Mouse (Mus musculus) common myeloid progenitor, adult 5-6 weeks (primary cell): ENCODE measurements at regions not wholly inside any gene's neighbourhood (a gene's known extent, or its start where the extent isn't known, plus 50 kb on each side); places are given as distances from the start of the nearest gene placed in this dataset.

Experiments
- ATAC-seq: replicated peaks from 2 replicates; pipeline ENCODE4 v1.8.0; 2016; ENCODE audit warnings: low read depth, mild to moderate bottlenecking, moderate TSS enrichment, inconsistent platforms; ENCODE audit not compliant: poor library complexity, severe bottlenecking

DNA sequence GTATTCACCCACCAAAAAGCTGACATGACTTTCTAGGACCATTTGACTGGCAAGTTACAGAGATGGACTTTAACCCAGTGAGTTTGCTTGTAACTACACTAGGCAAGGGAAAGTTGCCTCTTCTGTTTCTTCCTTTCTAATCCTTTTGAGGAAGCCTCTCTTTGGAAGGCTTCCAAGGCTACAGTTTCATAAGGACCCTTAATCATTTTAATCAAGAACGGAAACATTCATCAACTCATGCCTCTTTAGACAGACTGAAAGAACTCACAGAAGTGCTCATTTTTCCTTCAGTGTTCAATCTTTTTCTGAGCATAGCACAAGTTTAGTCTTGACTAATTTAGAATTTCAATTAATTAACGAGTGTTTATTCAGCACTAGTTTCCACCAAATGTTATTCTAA lies 84.2 kb downstream of the Ddx1 start:
- peak; percentile 70 for ATAC-seq

DNA sequence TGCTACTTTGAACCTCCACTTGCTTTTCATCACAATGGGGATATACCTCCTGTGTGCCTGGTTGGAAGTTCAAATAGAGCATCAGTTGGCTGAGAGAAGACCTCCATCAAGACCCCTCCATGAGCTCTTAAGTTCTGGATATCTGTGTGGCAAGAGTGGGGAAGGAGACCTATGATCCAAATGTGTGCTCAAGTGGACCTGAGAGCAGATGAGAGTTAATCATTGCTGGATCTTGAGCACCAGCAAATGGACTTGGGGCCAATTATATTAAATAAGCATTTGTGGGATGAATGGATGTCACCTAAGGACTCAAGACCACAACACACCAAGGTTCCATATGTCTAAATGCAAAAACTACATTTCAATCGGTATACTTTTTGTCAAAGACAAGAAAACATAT lies 88.0 kb downstream of the Ddx1 start:
- no peak for ATAC-seq

DNA sequence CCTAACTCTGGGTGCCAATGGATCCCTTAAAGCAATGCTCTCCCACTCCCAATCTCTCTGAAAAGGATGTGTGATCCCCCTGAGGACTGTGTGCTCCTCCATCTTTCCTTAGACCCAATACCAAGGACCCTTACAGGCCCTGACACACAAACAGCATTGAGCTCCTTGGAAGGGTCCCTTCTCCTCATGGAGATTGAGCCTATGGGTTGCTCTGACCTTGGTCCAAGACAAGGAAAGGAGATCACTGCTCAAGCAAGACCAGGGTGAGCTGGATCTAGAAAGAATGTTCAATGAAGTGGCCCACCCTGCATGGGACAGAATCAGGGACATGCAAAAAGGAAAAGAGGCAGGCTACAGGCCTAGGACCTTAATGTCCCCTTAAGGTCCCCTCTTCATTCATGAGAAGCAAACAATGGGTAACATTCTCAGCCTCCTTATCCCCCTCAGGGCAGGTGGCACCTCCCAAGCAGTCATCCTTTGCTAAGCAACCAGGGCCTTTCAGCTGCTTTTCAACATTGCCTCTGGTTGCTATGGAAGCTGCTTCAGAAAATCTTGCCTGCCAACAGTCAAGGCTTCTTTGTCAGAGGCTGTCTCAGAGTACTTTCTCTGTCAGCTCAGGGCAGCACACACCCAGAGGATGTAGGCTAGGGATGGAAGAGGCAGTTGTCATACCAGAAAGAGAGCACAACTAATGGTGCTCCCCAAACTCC lies 89.5 kb downstream of the Ddx1 start:
- no peak for ATAC-seq

DNA sequence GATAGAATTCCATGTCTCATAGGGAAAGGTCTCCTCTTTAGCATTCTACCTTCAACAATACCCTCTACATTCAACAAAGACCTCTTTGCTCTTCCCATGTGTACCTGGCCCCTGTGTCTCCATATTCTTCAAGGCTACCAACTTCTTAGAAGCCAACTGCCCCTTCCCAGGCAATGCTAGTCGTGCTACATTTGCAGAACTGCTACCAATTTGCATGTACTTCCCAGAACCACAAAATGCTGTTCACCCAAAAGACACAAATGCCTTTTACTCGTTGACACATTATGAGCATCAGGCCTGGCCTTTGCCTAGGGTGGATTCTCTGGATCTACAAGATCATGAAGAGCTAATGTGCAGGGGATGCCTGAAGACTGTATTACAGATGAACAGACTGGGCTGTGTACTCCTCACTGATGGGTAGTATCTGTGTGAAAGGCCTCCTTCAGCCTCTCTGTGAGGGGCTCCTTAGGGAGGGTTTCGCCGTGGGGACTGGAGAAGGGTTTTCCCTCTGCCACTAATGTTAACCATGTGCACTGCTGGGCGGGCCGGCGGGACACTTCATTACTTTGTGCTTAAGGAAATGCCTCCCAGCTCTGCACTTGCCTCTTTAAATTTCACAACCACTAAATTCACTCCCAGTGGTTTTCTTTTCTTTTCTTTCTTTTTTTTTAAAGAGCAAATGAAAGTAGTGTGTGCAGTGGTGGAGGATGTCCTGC lies 91.2 kb downstream of the Ddx1 start:
- ATAC-seq = no peak

DNA sequence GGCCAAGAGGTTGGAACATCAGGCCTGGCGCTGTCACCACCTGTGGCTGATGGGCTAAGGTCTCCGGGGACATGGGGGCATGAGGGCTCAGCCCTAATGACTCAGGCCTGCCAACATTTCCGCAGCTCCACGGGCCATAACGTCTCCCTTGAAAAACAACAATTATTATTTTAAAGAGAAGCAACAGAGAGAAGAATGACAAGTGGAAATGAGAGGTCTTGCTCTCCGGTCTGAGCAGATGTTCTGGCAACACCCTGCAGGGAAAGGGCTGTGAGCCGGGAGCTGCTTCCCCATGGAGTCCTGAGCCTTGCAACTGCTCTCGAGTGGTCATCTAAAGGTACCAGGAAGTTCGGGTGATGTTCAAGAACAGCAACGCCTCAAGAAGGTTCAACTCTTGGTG lies 91.9 kb downstream of the Ddx1 start:
- no peak for ATAC-seq

DNA sequence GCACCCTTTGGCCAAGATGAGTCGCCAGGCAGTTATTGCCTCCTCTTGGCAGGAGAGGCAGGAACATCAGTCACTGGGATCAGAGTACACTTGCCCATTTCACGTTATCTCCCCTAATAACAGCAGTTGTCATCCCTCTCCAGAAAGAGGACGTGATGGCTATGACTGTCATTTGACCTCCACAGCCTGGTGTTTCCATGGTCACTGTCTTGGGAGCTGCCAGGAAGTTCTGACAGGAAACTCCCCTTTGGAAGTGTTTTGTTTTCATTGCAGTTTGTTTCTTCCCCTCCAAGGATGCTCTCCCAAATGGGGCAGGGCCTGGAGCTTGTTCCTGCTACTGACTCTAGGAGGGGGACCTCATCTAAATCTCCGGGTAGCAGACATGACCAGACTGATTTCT lies 98.3 kb downstream of the Ddx1 start:
- ATAC-seq = no peak

DNA sequence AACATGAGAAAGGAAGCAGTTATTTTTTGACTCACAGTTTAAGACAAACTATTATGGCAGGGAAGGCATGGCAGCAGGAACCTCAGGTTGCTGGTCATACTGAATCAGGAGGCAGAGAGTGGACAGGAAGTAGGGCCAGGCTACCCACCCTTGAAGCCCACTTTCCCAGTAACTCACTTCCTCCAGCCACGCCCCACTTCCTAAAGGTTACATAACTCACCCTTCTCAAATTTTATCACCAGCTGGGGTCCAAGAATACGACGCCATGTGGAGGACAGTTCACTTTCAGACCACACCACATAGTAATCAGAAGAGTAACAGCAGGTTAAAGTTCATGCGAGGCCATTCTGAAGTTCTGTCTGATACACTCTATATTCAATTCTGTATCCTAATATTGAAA lies 101.8 kb downstream of the Ddx1 start:
- no peak for ATAC-seq

DNA sequence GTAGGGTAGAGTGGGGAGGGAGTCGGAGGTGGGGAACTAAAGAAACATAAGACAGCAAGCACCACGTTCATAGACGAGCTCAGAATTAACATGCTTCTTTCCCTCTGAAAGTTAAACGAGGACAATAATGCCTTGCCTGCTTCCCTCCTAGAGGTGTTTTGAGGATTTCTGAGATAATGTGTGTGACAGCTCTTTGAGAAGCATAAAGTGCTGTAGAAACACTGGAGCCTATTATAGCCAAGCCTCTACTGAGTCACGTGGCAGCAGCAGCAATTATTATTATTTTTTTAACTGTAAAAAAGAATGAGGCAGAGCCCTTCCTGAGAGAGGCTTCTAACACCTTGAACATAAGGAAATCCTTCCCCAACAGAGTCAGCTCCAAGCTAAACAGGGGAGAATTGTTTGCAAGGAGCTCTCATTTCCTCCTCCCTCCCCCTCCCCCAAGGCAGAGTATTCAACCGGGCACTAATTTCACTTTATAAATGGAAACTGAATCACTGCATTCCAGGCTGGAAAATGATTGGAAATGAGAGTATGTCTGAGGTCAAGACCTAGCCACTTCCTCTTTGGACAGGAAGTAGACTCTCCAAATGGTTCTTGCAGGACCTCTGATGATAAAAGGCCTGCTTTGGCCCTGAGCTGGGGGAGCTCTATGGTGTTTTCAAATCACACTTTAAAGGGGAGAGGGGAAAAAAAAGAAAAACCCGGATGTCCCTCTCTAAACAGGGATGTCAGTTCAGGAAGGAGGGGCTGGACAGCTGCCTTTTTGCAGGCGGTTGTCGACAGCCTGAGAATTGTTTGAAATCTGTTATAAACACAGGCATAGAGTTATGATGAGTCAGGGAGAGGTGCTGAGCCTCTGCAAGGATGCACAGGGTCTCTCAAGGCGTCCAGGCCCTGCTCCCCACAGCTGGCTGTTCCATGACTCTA lies 103.6 kb downstream of the Ddx1 start:
- 0 out of 2 replicates have a peak, but pooled peaks have one; percentile 5 for ATAC-seq

DNA sequence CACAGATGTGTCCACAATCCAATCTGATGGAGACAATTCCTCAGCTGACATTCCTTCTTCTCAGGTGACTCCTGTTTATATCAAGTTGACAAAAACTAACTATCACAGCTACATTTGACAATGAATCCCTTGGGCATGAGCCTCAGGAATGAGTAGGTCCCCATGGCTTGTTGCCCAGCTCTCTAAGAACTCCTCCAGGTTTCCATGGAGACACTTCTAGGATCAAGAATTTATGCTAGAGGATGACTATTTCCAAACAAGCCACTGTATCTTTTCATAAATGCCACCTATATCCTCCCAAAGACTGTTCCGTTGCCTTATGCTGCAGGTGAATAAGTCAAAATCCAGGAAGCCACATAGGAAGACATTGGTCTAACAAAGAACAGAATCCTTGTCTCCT lies 104.3 kb downstream of the Ddx1 start:
- no peak for ATAC-seq

DNA sequence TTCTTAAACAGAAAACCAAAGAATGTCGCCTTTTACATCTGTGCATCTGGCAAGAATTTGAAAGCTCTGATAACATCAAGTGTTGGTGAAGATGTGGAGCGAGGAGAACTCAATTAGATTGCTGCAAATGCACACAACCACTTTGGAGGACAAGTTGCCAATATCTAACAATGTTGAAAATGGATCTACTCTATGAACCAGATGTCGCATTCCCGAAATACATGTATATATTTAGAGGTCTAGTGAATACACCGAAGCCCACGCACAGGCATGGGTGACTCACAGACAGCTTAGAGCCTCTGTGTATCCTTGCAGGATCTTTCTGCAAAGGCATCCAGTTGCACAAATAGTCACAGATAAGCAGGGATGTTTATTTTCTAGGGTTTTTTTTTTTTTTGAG lies 108.4 kb downstream of the Ddx1 start:
- ATAC-seq = no peak

DNA sequence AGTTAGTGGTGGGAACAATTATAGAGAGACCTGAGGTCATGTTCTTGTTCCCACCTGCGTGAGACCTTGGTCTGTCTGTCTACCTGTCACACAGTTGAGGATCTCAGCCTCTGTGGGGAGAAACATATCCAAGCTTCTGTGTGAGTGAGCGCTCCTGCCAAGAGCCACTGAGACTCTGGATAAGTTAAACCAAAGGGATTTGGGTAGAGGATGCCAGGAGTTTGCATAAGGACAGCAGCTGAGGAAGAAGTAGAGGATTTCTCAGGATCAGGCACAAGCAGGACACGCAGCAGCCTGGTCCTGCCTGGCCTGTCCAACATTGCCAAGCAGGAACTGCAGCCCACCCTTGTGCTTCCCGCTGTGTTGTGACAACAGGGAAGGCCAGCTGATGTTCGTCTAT lies 109.8 kb downstream of the Ddx1 start:
- no peak for ATAC-seq

DNA sequence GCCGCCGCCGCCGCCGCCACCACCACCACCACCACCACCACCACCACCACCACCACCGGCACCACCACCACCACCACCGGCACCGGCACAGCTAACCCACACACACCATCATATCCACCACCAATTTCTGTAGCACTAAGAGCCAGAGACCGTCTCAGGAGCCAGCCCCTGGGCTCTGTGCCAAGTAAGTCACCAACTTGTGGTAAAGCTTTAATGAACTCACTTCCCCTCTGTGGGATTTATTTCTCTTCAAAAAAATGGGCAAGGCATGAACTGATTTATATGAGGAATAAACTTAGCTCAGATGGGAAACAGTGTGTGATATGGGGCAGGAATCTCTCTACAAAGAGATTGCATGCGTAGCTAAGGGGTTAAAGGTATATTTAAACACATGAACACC lies 114.8 kb downstream of the Ddx1 start:
- ATAC-seq = peak; percentile 76

DNA sequence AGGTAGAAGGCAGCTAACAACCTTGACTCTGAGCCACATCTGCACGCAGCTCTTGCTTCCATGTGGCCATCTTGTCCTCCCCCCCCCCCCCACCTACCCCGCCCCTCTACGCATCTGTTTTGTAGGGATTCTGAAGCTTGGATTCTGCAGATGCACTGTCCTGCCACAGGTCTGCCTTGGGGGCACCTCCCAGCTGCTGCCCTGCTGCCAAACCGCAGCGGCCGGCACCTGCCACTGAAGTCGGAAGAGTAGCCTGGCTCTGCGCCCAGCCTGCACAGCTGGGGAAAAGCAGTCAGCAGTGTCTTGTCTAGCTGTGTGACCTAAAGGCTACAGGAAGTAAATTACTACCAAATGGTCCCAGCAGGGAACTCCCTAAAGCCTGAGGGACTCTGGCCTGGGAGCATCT lies 119.3 kb downstream of the Ddx1 start:
- ATAC-seq = no peak

DNA sequence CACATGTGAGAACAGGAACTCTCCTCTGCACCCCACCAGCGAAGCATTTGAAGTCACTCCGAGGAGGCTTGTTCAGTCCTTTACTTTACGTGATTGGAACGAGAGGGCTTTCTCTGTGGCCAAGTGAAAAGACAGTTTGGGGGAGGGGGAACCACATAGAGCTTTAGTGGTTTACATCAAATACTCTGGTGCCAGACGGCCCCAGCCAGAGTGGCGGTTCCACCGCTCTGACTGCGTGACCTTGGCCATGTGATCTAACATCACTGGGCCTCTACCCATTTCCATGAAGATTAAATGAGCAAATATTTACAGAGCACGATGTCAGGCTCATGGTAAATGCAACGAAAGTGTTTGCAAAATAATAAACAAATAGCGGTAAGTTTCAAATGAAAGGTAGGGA lies 121.6 kb downstream of the Ddx1 start:
- no peak for ATAC-seq

DNA sequence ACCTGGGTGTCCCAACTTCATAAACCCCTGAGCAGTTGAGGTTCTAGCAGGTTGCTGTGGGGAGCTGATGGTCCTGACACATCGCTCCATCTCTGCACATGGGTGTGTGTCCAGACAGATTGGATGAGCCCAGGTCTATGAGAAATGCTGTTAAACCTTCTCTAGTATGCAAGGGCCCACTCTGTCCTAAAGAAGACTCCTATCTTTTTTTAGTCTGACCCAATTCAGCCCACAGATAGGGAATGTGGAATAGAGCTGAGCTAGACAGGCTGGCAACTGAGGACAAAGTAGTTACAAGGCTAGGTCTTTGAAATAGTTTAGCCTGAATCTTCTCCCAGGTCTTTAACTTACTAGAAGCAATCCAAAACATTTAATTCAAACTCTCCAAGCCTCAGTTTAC lies 124.0 kb downstream of the Ddx1 start:
- ATAC-seq = no peak

DNA sequence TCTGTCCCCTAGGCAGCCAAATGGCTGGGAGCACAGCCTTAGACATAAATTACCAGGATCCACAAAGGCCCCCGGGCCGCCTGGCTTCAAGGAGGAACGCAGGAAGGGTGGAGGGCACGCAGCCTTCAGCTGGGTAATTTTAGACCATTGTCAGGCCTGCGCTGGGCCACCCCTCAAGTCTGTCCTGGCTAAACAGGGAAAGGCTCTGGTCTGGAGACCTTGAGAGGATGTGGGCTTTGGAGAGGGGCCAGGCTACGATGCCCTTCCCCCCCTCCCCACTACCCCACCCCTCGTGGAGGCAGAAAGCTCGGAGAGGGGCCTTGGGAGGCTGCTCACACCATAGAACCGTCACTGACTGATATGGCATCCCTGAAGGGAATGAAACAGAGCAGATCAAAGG lies 126.7 kb downstream of the Ddx1 start:
- no peak for ATAC-seq

DNA sequence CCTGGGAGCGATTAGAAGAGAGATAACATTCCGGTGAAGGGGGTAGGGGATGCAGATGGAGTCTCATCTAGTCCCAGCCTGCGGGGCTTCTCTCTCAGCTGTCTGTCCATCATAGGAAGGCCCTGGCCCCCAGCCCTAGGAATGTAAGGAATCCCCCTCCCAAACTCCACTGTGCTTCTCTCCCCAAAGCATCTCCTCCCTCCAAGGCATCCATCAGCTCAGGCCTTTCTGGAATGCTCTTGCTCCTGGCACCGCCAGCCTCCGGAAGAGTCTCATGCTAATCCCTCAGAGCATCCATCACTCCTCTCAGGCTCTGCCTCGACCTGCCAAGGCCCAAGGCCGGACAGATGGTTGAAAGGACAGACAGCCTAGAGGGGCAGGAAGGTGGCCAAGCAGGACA lies 128.4 kb downstream of the Ddx1 start:
- no peak for ATAC-seq

DNA sequence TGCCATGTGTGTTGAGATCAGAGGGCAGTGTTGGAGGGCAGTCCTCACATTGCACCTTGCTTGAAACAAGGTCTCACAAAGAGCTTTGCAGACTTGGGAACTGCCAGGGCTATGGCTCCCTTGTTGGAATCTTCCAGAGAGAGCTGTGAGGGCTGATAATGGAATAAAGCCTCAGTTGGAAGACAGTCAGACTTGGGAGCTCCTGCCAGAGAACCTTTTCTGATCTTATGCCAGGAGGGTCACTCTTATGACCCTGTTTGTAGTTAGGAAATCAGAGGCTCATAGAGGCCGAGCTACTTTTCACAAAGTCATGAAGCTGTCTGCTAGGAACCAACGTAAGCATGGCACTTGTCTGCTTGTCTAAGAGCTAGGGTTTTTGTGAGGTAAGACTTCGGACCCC lies 129.4 kb downstream of the Ddx1 start:
- ATAC-seq = no peak

DNA sequence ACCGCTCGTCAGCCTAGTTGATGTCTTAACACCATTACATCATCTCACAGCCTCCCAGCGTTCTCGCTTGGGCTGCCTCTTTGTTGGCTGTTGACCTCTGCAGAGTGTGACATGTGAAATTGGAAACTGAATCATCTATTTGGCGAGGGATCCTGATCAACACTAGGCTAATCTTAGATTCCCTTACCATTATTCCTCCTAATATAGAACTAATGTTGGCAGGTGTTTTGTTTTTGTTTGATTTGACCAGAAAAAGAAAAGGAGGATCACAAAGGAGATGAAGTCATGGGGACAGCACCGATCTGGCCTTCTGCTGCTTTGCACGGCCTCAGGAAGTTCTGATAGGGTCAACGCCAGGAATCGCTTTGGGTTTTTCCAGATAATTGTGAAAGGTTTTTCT lies 131.0 kb downstream of the Ddx1 start:
- ATAC-seq = no peak

DNA sequence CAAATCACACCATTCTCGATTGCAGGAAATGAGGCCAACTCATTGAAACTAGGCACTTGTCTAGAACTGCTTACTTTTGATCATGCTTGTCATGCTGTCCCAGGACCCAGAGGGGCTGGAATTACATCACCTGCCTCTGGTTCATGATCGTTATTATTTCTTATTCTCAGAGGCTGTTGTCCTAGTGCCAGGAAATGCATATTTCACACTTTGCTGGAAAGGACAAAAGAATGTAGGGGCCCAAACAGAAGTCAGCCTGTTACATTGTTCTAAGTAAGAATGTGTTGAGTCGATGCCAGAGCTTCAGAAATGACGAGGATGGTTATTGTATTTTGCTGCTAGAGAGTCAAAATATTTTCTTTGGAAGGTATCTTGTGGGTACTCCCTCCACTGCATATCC lies 134.7 kb downstream of the Ddx1 start:
- ATAC-seq = no peak

DNA sequence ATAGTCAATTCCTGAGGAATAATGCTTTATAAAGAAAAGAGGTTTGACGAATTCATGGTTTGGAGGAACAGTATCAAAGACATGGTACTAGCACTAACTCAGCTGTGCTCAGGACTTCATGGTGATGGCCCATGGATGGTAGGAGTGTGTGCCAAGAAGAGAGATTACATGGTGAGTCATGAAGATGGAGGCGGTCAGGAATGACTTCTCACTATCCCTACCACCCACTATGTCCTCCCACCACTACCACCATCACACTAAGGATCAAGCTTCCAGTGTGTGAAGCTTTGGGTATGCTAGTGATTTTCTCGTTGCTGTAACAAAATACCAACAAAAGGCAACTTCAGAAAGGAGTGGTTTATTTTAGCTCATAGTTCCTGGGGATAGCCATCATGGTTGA lies 142.1 kb downstream of the Ddx1 start:
- no peak for ATAC-seq
